Mouse (Mus musculus): Measurements from ENCODE around the gene Prdm16.

Gene Prdm16

DNA sequence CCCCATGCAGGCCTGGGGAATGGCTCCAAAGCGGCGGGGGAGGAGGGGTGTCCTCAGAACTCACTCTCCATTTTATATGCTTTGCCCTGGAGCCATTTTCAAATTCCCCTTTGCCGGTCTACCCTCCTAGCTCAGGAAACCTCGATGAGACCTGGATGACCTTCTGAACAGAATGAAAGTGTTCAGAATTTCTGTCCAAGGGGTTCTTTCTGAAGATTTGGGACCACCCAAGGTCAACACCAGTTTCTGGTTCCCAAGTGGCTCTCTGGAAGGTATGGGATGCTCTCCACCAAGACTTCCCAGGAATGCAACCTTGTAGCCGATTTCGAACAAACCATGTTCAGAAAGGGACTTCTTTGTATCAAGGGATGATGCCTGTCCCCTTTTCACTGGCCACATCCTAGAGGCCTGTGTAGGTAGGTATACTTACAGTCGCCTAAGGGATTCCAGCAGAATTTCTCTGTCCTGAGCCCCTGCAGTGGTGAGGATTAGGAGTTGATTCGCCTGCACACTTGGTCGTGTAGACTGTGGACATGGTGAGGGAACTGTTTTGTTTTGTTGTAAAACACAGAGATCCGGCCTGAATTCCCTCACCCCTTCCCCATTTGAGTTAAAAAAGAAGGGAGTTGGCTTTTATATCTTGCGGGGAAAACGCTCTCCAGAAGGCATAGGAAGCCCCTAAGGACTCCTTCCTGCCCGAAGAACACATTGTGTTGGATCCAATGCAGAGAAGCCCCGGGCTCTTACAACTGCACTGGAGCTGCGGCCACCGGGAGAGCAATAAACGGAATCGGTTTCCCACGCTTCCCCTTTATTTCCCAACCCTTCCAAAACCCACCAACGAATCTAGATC lies 4.0 kb upstream of the Prdm16 start:
- DNase-seq (ENCODE audit: inconsistent age in 2 of 2, low spot score in 1 of 2), result no peak

DNA sequence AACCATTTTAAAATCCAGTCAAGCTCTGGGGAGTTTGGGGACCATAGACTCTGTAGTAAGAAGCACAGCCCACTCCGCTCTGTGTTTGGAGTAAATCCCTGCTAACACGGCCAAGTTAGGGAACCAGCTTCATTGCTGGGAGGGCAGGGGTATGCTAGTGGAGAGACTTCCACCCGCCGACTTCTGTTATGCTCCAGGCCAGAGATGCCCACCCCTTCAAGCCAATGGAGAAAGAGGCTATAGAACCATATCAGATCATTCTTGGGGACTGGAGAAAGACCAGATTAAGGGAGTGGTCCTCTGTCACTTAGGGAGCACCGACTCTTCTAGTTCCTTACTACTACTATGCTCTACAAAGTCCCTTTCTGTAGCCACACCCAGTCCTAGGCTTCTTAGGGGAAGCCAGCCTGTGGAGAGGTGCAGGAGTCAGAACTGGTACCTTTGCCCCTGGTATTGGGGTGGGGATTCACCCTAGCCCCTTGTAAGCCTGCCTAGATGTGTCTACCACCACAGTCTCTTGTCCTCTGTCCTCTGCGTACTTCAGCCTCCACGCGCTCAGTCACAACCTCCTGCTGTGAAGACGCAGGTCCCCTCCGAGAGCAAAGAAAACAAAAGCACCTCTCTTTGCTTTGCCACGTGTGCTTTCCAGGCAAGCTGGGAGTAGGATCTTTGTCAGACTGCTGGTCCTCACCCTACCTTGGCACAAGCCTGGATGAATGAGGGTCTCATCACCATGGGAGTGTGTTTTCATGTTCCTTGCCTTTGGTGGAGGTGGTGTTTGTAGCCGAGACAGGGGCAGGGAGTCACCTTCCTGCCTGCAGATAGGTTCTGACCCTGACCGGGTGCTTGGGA lies 3.1 kb upstream of the Prdm16 start:
- DNase-seq (ENCODE audit: inconsistent age in 2 of 2, low spot score in 1 of 2), result no peak

DNA sequence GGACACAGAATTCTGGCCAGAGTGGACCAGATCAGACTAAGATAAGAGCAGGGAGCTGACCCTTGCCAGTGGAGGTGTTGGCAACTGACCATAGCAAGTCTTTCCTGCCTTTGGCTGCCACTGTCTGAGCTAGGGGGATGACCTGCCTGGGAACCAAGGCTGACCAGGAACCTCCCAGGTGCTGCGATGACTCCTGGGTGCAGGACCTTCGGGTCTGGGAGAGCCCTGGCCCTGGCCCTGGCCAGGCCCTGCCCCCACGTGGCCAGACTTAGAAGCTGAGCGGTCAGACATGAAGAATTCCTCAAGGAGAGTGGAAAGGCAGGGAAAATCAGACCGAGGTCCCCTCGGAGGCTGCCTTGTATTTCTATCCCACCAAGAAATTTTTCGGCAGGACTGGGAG lies 2.5 kb upstream of the Prdm16 start:
- DNase-seq (ENCODE audit: inconsistent age in 2 of 2, low spot score in 1 of 2), result peak in 1 of 2 experiments; percentile 50

DNA sequence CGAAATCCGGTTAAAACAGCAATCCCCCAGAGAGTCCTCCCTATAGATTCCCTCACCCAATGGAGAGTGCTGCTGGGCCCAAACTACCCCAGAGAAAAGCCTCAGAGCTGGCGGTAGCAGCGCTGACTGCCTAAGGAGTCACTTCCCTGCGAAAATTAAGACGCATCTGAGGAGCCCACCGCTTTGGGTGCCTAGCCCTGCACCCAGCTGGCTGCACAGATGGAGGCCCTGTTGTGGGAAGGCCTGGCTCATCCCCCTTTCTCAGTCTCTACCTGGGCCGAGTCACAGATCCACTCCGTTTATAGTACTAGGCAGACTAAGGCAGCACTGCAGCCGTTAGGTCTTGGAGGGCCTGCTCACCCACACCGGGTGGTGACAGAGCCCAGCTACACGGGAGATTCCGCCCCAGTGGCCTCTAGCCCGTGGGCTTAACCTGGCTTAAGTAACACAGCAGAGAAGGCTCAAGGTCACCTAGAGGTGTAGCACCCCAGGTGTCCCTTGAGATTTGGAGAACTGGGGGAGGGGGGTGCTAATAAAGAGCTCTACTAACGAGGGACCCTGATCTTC lies 1.7 kb upstream of the Prdm16 start:
- DNase-seq (ENCODE audit: inconsistent age in 2 of 2, low spot score in 1 of 2), result no peak

DNA sequence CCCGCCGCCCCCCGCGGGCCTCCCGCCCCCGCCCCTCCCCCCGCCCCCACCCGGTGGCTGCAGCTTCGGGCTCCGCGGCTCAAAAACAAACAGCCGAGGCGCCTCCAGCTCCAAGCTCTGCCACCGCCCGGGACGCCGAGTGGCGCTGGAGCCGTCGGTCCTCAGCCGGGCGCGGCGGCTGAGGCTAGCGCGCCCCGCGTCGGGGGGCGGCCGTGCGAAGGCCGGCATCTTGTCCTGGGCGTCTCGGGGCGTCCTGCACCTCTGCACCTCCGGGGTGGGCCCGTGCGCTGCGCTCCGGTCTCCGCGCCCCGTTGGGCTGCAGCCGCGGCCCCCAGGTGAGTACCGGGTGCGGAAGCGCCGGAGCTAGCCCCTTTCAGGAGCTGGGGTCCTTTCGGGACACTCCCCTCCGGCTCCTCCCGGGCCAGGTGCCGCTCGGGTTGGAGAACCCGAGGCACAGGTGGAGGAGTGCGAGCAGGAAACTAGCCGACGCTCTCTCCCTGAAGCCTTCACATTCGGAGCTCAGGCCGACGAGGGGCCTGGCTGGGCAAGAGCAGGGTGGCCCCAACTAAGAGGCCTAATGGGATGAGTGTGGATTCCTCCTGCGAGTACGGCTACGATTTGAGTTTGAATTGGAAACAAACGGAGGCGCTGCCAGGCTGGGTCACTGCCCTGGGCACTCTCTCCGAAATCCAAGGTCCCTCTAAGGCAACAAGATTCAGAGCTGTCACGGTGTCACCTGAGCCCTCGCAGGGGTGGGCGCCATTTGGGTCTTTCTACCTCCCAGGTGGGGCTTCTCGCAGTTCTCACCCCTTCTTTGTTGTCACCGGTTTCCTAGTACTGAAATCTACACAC lies 1.0 kb upstream of the Prdm16 start:
- peak in 1 of 2 experiments; percentile 31 for DNase-seq (ENCODE audit: inconsistent age in 2 of 2, low spot score in 1 of 2)

DNA sequence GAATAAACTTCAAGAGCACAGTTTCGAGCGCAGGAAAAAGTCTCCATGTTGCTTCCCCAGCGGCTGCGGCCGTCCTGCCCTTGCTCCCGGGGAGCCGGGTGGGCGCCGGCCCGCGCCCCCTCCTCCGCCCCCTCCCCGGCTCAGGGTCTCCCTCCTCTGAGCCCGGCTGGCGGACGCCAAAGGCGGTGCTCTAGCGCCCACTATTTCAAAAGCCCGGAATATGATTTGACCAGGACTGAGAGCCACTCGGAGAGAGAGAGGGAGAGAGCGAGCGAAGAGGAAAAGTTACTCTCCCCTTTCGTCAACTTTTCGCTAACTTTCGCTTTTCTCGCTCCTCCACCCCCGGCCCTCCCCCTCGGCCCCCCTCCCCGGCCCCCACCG lies 630 bp downstream of the Prdm16 start:
- peak; percentile 22 to 73 for DNase-seq (ENCODE audit: inconsistent age in 2 of 2, low spot score in 1 of 2)

DNA sequence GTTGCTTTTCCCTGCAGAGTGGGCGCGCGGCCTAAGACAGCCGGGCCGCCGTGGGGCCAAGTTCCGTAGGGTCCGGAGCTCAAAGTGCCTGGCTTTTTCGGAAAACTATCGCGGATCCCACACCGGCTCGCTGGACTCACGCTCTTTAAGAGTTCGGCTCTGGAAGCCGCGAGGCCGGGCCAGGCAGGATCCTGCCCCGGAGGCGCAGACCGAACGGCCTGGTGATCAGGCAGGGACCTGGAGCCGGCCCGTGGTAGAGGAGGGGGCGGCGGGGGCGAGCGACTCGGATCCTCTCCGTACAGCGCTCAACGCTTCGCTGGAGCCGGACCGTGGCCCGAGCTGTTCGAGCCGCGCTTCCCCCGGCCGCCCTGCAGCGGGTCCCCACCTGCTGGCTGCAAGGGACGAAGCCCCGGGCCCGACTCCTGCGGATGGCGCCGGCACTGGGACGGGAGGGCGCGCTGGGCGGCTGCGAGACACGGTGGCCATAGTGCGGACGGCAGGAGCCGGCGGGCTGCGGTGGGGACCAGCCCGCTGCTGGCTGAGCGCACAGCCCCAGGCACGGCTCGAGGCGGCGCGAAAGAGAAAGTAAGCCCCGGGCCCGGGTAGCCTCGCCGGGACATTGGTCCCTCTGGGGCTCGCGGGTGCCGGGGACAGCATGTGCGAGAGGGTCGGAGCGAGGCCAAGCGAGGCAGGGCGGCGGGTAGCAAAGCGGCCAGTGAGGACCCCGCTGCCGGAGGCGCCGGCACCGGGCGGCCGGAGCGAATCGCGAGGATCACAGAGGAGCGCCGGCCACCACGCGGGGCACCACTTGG lies 1.2 kb downstream of the Prdm16 start:
- peak; percentile 32 to 83 for DNase-seq (ENCODE audit: inconsistent age in 2 of 2, low spot score in 1 of 2)

DNA sequence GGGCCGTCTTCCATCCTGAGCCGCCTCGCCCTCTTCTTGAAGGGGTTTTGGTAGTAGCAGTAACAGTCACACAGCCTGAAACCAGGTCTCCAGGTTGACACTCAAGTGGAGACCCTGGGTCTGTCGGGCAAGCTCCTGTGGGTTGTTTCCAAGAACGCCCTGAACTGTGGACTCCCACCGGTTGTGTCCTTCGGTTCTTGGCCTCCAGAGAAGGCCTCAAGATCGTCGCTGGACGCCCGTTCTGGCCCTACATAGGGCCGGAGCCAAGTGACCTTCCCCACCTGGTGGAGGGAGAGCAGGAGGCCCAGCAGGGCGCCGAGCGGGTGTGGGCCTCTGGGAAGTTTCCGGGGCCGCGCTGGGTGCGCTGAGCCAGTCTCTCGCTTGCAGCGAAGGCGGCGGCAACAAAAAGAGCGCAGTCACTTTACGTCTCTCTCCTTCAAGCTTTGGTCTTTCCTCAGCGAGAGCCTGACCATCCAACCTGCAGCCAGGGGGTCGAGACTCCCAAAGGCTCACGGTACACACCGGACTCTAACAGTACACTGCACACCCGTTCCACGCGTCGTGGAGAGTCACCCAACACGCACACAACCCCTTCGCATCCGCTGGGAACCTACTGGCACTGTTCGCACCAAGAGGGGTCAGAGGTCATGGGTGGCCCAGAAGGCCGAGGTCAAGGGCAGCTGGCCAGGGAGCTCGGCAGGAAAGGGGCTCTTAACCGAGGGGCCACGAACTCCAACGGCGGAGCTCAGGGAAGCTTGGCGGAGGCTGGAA lies 2.0 kb downstream of the Prdm16 start:
- peak in 1 of 2 experiments; percentile 44 for DNase-seq (ENCODE audit: inconsistent age in 2 of 2, low spot score in 1 of 2)

DNA sequence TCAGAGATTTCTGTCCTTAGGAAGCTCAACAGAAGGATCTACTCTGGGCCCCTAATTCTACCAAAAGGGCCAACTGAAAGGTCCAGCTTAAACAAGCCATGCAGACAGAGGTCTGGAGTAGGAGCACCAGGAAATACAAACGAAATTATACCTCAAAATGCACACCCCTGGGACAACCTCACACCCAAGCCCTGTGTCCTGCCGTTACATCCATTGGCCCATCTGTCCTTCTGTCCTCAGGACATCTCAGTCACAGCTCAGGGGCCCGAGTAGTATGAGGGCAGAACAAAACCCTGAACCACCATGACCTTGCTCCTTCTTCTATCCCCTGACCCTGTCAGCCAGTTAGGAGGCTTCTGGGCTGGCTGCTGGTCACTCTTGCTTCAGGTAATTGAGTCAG lies 2.7 kb downstream of the Prdm16 start:
- DNase-seq (ENCODE audit: inconsistent age in 2 of 2, low spot score in 1 of 2), result no peak

DNA sequence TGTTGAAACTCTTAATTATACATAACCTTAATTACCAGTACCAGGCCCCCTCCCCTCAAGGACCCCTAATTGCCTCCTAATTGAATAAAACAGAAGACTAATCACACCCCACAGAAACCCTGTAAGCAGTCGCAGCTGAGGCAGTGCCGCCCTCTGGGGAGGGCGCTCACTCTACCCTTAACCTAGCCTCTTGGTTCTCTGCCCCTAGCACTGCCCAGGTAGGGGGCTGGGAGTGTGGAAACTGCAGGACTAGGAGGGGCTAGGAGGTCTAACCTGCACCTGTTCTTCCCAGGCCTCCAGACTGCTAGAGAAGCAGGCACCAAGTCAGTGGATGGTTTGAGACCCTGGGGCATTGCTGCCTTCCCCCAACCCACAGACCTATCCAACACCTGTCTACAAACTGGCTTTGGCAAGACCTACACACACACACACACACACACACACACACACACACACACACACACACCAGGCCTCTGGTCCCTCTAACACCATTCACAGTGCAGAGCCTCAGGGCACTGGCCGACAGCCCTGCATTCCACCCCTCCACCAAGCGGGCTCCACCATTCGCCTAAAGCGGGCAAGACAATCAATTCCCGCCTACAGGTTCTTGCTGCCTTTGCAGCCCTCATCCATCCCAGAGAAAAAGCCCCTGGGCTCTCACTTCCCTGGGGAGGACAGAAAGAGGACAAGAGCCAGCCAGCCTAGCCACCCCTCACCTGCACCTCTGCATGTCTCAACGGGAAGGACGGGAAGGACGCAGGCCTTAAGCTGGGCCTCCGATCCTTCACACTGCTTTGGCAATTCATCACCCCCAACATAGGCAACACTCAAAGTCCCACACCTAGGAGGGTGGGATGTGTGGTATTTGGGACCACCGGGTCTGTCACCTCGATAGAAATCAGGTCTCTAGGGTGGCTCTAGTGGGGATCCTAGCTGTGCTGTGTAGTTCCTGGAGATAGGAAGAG lies 3.6 kb downstream of the Prdm16 start:
- DNase-seq (ENCODE audit: inconsistent age in 2 of 2, low spot score in 1 of 2), result no peak

DNA sequence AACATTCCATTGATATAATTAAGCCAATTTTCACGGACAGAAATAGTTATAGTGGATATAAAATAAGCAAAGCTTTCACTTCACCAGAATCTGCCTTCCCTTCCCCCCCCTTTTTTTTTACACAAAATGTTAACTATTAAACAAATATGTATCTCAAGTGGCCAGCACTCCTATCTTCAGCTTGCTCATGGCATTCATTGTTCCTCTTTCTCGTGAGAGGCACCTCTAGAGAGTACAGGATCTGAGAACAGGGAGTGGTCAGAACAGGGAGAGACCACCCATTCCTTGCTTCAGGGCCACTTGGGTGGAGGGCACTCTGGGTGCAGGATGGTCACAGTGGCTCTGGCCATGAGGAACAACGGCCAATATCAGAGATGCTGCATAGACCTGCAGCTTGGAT lies 5.9 kb downstream of the Prdm16 start:
- DNase-seq (ENCODE audit: inconsistent age in 2 of 2, low spot score in 1 of 2), result no peak

DNA sequence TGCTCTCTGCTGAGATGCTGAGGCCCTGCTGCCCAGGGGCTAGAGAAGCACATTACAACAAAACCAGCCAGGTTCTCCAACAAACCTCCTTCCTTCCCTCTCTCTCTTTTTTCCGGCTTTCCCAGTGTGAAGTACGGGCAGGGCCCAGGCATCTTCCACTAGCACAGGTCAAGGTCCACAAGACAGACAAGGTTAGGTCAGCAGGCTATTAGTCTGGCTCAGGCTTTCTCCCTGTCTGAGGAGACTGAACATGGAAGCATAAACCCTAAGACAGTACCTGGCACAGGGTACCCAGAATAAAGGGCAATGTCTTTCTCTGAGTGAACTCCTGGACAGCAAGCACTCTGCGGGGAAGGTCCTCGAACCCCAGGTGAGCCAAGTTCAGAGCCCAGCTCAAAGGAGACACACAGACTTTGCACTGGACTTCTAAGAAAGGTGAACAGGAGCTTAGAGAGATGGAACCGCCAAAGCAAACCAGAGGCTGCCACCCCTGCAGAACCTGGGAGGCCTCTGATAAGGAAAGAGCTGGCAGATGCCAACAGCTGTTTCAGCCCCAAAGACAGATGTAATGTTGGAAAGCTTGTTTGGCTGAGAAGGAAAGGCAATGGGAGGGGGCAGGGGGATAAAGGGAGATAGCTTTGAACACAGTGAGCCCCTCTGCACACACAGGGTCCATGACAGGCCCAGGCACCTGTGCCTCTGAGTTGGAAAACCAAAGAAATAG lies 9.1 kb downstream of the Prdm16 start:
- DNase-seq (ENCODE audit: inconsistent age in 2 of 2, low spot score in 1 of 2), result no peak

DNA sequence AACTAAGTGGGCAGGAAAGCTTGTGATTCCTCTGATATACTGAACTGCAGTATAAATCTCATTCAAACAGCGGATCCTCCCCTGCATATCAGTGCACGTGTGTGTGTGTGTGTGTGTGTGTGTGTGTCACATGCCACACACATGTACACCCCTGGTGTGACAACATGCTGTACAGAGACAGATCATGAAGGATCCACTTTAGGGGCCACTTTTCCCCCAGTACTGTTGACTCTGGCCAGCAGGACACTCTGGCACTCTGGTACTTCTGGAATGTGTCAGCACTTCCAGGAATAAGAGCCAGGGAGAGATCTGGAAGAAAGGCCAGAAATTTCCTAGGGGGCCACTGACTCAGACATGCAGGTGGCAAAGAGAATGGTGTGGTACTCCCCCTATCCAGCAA lies 10.4 kb downstream of the Prdm16 start:
- DNase-seq (ENCODE audit: inconsistent age in 2 of 2, low spot score in 1 of 2), result no peak

DNA sequence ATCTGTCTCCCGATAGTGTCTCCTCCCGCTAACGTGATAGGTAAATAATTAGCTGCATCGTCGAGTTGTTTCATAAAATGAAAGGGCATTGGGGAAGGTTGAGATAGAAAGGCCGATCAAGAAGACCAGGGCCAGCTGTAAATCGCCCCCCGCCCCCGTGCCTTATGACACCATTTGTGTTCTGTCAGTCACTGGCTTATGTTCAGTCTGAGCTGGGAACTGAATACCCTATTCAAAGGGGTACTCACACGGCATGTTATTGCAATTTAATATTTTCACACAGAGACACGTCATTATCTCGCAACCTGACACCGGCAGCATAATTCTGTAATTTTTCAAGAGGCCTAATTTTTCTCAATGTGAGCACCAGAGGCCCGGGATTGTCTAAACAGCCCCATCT lies 11.0 kb downstream of the Prdm16 start:
- DNase-seq (ENCODE audit: inconsistent age in 2 of 2, low spot score in 1 of 2), result no peak

DNA sequence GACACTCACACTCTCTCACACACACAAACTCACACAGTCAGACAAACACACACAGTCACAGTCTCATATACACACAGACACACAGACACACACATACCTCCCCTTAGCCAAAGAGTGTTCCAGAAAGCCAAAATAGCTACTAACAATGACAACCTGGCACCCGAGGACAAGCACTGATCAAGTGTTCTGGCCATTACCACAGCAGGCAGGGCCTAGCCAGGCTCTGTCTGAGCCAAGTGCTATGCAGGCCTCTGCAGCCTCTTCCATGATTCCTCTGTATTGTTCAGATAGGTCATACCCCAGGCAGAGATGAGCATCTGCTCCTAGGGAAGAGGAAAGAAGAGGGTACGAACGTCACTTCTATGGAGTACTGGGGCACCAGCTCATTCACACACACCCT lies 13.4 kb downstream of the Prdm16 start:
- no peak for DNase-seq (ENCODE audit: inconsistent age in 2 of 2, low spot score in 1 of 2)

DNA sequence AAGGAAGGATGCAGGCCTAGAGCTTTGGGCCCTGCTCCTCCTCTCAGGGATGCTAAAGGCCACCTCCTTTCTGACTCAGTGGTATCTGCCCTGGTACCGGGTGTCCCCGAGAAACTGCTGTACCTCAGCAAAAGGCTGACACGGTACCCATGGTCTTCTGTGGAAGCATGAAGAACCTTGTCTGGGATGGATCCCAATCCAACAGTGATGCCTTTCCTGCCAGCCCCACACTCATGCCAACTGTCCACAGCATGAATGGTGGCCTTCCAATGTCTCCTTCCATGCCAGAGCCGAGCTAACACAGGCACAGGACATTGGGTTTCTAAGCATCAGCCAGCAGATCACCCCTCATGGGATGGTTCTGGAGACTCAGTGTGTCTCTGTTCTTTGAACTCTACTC lies 14.2 kb downstream of the Prdm16 start:
- no peak for DNase-seq (ENCODE audit: inconsistent age in 2 of 2, low spot score in 1 of 2)

DNA sequence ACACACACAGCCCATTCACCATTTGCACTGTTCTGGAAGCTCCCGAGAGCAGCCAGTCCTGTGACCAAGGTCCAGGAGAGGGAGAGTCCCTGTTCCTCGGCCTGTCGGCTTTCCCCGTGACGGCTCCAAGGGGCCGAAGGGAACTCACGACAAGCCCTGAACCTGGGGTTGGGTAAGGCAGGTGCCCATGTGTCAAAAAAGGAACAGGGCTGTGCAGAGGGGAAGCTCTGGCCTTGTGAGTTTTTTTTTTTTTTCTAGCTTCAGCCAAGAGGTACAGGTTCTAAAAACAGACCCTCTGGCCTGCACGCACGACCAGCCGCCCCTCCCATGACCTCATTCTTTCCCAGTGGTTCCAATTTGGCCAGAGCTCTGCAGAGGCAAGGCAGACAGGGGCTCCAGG lies 25.5 kb downstream of the Prdm16 start:
- DNase-seq (ENCODE audit: inconsistent age in 2 of 2, low spot score in 1 of 2), result no peak

DNA sequence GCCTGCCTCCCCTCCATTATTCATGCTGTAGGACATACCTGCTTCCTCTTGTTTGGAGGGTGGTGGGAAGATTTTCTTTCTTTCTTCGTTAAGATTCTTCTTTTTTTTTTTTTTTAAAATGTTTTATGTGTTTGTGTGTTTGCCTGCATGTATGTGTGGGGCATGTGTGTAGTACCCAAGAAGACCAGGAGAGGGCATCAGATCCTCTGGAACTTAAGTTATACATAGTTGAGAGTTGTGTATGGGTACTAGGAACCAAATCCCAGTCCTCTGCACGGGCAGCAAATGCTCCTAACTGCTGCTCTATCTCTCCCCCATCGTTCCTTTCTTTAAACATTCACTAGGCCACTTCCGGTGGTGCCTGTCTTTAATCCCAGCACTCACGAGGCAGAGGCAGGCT lies 28.9 kb downstream of the Prdm16 start:
- DNase-seq (ENCODE audit: inconsistent age in 2 of 2, low spot score in 1 of 2), result no peak
